27 mouse cellular contexts compared by ENCODE assay signal in genomic region chr4:108192821-108193323, GRCm38 (mm10). TPM values are rescaled to one million over a fixed set of nuclear protein-coding genes. Genes with fewer than 3 reads are reported as not detected.
DNase-seq lines count a peak whose midpoint lies in the region; ATAC-seq and TF ChIP-seq lines count a peak whose summit lies in the region.
"Had no signal": no experiment of that assay in that cellular context is flagged by ENCODE, and none has a peak within 500 bp of the region (broad histone marks: within the 10 kb centered on the region; RNA-seq: fewer than 3 reads in every experiment).

No protein-coding gene starts in this region.

- H3K4me1 ChIP-seq in hindbrain, embryonic 15.5 days (replicated peaks) = no peaks in the 10 kb centered on the region
- H3K4me1 ChIP-seq in hindbrain, embryonic 10.5 days (replicated peaks) = peaks cover 5% of the 10 kb centered on the region; the same call in 1 of the 2 replicates
- H3K4me1 ChIP-seq in ES-E14 (ENCODE audit: control insufficient read depth in 2 of 2, insufficient read depth in 2 of 2, low read length in 2 of 2, poor library complexity in 1 of 2) = peaks cover 0 to 6% of the 10 kb centered on the region in 2 experiments; a peak in 1 of 4 replicates
- H3K4me1 ChIP-seq in midbrain, postnatal 0 days (ENCODE audit: insufficient read depth, low read length) = no peaks in the 10 kb centered on the region
- H3K4me1 ChIP-seq: intestine, embryonic 15.5 days; neural tube, embryonic 12.5 days had no signal

- no peaks in the 10 kb centered on the region for H3K36me3 ChIP-seq in hindbrain, embryonic 15.5 days
- H3K36me3 ChIP-seq in hindbrain, embryonic 10.5 days = no peaks in the 10 kb centered on the region
- peaks cover 23% of the 10 kb centered on the region for H3K36me3 ChIP-seq in ES-E14 (ENCODE audit: control insufficient read depth, insufficient read depth, low read length, poor library complexity, severe bottlenecking)
- H3K36me3 ChIP-seq in midbrain, postnatal 0 days (ENCODE audit: insufficient read depth, low read length) = no peaks in the 10 kb centered on the region
- H3K36me3 ChIP-seq: forebrain, embryonic 10.5 days; heart, embryonic 15.5 days; intestine, embryonic 15.5 days; neural tube, embryonic 12.5 days had no signal

- in situ Hi-C loops in ES-E14 (cut with MboI; ENCODE audit: low sequenced_read_pairs in 2 of 2, unreplicated experiment in 2 of 2) = no loop called here

- no peak for DNase-seq in hindbrain, embryonic 10.5 days (ENCODE audit: low spot score)
- peak; percentile 10 for DNase-seq in 416B (ENCODE audit: low read depth)
- DNase-seq in ES-E14 (ENCODE audit: low read depth, low spot score) = no peak
- peak; percentile 3 for DNase-seq in midbrain, postnatal 0 days (ENCODE audit: low spot score)
- DNase-seq: adrenal gland, postnatal 36 days; B cell, adult 2 months; cerebellum, adult 9-10 months; forebrain, postnatal 0 days; heart, postnatal 4 days; kidney, adult 8-10 months; kidney, postnatal 10 days; lung, embryonic 14.5 days; right cerebral cortex, postnatal 14 days had no signal

- H3K4me3 ChIP-seq in hindbrain, embryonic 15.5 days = peak overlapping the region; percentile 19
- no peak overlapping the region for H3K4me3 ChIP-seq in hindbrain, embryonic 10.5 days
- peak overlapping the region; percentile 5 to 71; a peak in 2 of 4 replicates for H3K4me3 ChIP-seq in ES-E14 (ENCODE audit: insufficient read depth in 1 of 2, low read depth in 1 of 2, low read length in 2 of 2, poor library complexity in 1 of 2, severe bottlenecking in 1 of 2)
- H3K4me3 ChIP-seq in midbrain, postnatal 0 days (ENCODE audit: low read depth, low read length) = no peak overlapping the region
- H3K4me3 ChIP-seq: forebrain, embryonic 10.5 days; heart, embryonic 15.5 days; intestine, embryonic 15.5 days; left cerebral cortex, adult 2 months; megakaryocyte, embryonic 14.5 days; neural tube, embryonic 12.5 days had no signal

- WGBS in hindbrain, embryonic 15.5 days = 64% methylated on average over 2 of the region's 2 CpGs
- WGBS in hindbrain, embryonic 10.5 days = 84% methylated on average over 2 of the region's 2 CpGs
- WGBS in midbrain, postnatal 0 days = 65% methylated on average over 2 of the region's 2 CpGs

- H3K27me3 ChIP-seq in hindbrain, embryonic 15.5 days = no peaks in the 10 kb centered on the region
- H3K27me3 ChIP-seq in hindbrain, embryonic 10.5 days (ENCODE audit: insufficient read depth, poor library complexity, severe bottlenecking) = no peaks in the 10 kb centered on the region
- no peaks in the 10 kb centered on the region for H3K27me3 ChIP-seq in midbrain, postnatal 0 days (ENCODE audit: insufficient read depth, low read length)
- H3K27me3 ChIP-seq: heart, embryonic 15.5 days; intestine, embryonic 15.5 days; neural tube, embryonic 12.5 days had no signal

- H3K9ac ChIP-seq in hindbrain, embryonic 15.5 days = no peak overlapping the region
- peak overlapping the region; percentile 82 for H3K9ac ChIP-seq in ES-E14 (ENCODE audit: insufficient read depth, low read depth, low read length, poor library complexity, severe bottlenecking)
- no peak overlapping the region for H3K9ac ChIP-seq in midbrain, postnatal 0 days (replicated peaks; ENCODE audit: low read length, poor library complexity, severe bottlenecking)
- H3K9ac ChIP-seq: forebrain, postnatal 0 days; heart, embryonic 15.5 days; intestine, embryonic 15.5 days; liver, embryonic 14.5 days; lung, embryonic 14.5 days; neural tube, embryonic 12.5 days had no signal

- no peak for TF ChIP-seq CTCF in midbrain, postnatal 0 days (IDR thresholded peaks at IDR 0.05)

- H3K27ac ChIP-seq in hindbrain, embryonic 15.5 days (replicated peaks) = no peak overlapping the region; the same call in 1 of the 2 replicates
- H3K27ac ChIP-seq in hindbrain, embryonic 10.5 days = no peak overlapping the region
- H3K27ac ChIP-seq in ES-E14 (ENCODE audit: insufficient read depth, low read depth, low read length, poor library complexity, severe bottlenecking) = no peak overlapping the region
- H3K27ac ChIP-seq in midbrain, postnatal 0 days (ENCODE audit: low read depth, low read length) = no peak overlapping the region
- H3K27ac ChIP-seq: forebrain, embryonic 10.5 days; heart, embryonic 15.5 days; intestine, embryonic 15.5 days; left cerebral cortex, adult 2 months; liver, embryonic 14.5 days; neural tube, embryonic 12.5 days had no signal

- H3K9me3 ChIP-seq in hindbrain, embryonic 15.5 days = no peaks in the 10 kb centered on the region
- H3K9me3 ChIP-seq in hindbrain, embryonic 10.5 days = no peaks in the 10 kb centered on the region
- H3K9me3 ChIP-seq in ES-E14 (ENCODE audit: control insufficient read depth, insufficient read depth, low read depth, low read length) = no peaks in the 10 kb centered on the region
- no peaks in the 10 kb centered on the region for H3K9me3 ChIP-seq in midbrain, postnatal 0 days (ENCODE audit: low read length)
- H3K9me3 ChIP-seq: forebrain, embryonic 10.5 days; heart, embryonic 15.5 days; intestine, embryonic 15.5 days; megakaryocyte, embryonic 14.5 days; neural tube, embryonic 12.5 days had no signal

- ATAC-seq in hindbrain, embryonic 15.5 days (ENCODE audit: low FRiP score, low read depth) = no peak
- no peak for ATAC-seq in midbrain, postnatal 0 days (ENCODE audit: low FRiP score)
- ATAC-seq in activated CD4-positive, CD25-positive, alpha-beta regulatory T cell, adult 4 months = no peak
- ATAC-seq in frontal cortex, adult (ENCODE audit: low TSS enrichment) = no peak
- ATAC-seq: forebrain, postnatal 0 days; intestine, embryonic 15.5 days had no signal

- peak overlapping the region; percentile 30 for H3K4me2 ChIP-seq in hindbrain, embryonic 15.5 days
- H3K4me2 ChIP-seq in midbrain, postnatal 0 days (ENCODE audit: low read depth, low read length, poor library complexity, severe bottlenecking) = no peak overlapping the region
- H3K4me2 ChIP-seq: heart, embryonic 15.5 days; intestine, embryonic 15.5 days; lung, embryonic 14.5 days; neural tube, embryonic 12.5 days had no signal

TF ChIP-seq in ES-E14, 5 proteins besides CTCF, POLR2A, EP300 and RAD21:
- TF ChIP-seq HCFC1 (IDR thresholded peaks at IDR 0.05; ENCODE audit: borderline replicate concordance, insufficient read depth, low read length) = no peak
- no peak for TF ChIP-seq MAFK (IDR thresholded peaks at IDR 0.05; ENCODE audit: insufficient read depth, low read depth, low read length)
- no peak for TF ChIP-seq CHD2 (IDR thresholded peaks at IDR 0.05; ENCODE audit: low read depth, low read length)
- TF ChIP-seq ZNF384 (IDR thresholded peaks at IDR 0.05; ENCODE audit: low read depth, low read length) = no peak

RNA-seq across cellular contexts. Expression of gene Zyg11a, which starts 25.0 kb away (rescaled TPM):
- polyA plus RNA-seq in hindbrain, embryonic 15.5 days (2015; fragmentation: Nextera tagmentation; extraction: Ambion mirVana) = 0.06 and 0.10 TPM in 2 replicates
- 0.07 TPM in 1 of 2 replicates, not detected in the other for polyA plus RNA-seq in hindbrain, embryonic 10.5 days (2016; fragmentation: Nextera tagmentation; extraction: Ambion mirVana)
- total RNA-seq in ES-E14 (2012; rRNA removed) = 10.4 and 12.8 TPM in 2 replicates
- 0.47 TPM in 1 of 2 replicates, not detected in the other for total RNA-seq in midbrain, postnatal 0 days (2014; rRNA removed)
- 0.09 TPM in 1 of 2 replicates, not detected in the other for polyA plus RNA-seq in midbrain, postnatal 0 days (2015; fragmentation: Nextera tagmentation; extraction: Ambion mirVana)
- polyA plus RNA-seq in activated CD4-positive, CD25-positive, alpha-beta regulatory T cell, adult 4 months (2017; shearing (Covaris generic)) = not detected
- total RNA-seq: forebrain, postnatal 0 days; gastrocnemius, postnatal 4 days; heart, postnatal 4 days; left cerebral cortex, adult 2 months; left cerebral cortex, postnatal 36 days had no signal
- polyA plus RNA-seq: cortical plate, adult 2 months; embryonic facial prominence, embryonic 11.5 days; forebrain, embryonic 10.5 days; forebrain, postnatal 0 days; neural tube, embryonic 12.5 days had no signal

RNA-seq across cellular contexts. Expression of gene Echdc2, which starts 27.6 kb away (rescaled TPM):
- polyA plus RNA-seq in hindbrain, embryonic 15.5 days (2015; fragmentation: Nextera tagmentation; extraction: Ambion mirVana) = 11.4 and 12.7 TPM in 2 replicates
- 15.9 and 18.6 TPM in 2 replicates for polyA plus RNA-seq in hindbrain, embryonic 10.5 days (2016; fragmentation: Nextera tagmentation; extraction: Ambion mirVana)
- 37.9 and 50.8 TPM in 2 replicates for total RNA-seq in ES-E14 (2012; rRNA removed)
- total RNA-seq in midbrain, postnatal 0 days (2014; rRNA removed) = 12.1 and 32.1 TPM in 2 replicates
- polyA plus RNA-seq in midbrain, postnatal 0 days (2015; fragmentation: Nextera tagmentation; extraction: Ambion mirVana) = 9.8 and 10.6 TPM in 2 replicates
- polyA plus RNA-seq in activated CD4-positive, CD25-positive, alpha-beta regulatory T cell, adult 4 months (2017; shearing (Covaris generic)) = 1 to 10 TPM in 1 of 2 experiments, under 1 TPM in 1; 0.88 to 1.3 TPM

RNA-seq across cellular contexts. Expression of gene Scp2, which starts 48.1 kb away (rescaled TPM):
- 218 and 220 TPM in 2 replicates for polyA plus RNA-seq in hindbrain, embryonic 15.5 days (2015; fragmentation: Nextera tagmentation; extraction: Ambion mirVana)
- 186 and 213 TPM in 2 replicates for polyA plus RNA-seq in hindbrain, embryonic 10.5 days (2016; fragmentation: Nextera tagmentation; extraction: Ambion mirVana)
- total RNA-seq in ES-E14 (2012; rRNA removed) = 50.4 and 65.9 TPM in 2 replicates
- total RNA-seq in midbrain, postnatal 0 days (2014; rRNA removed) = 103 and 133 TPM in 2 replicates
- 202 and 220 TPM in 2 replicates for polyA plus RNA-seq in midbrain, postnatal 0 days (2015; fragmentation: Nextera tagmentation; extraction: Ambion mirVana)
- polyA plus RNA-seq in activated CD4-positive, CD25-positive, alpha-beta regulatory T cell, adult 4 months (2017; shearing (Covaris generic)) = 100 to 1,000 TPM; 304 to 413 TPM

Comparison
In these comparisons a context has a peak if more than half of its experiments do, and no peak if none do; other contexts are left out.
1. H3K4me3 ChIP-seq: peak in hindbrain, embryonic 15.5 days (single experiment) and ES-E14 (2 of 2); none in hindbrain, embryonic 10.5 days (single experiment) and midbrain, postnatal 0 days (single experiment).
2. DNase-seq: peak in 416B (single experiment) and midbrain, postnatal 0 days (single experiment); none in hindbrain, embryonic 10.5 days (single experiment) and ES-E14 (single experiment).